Mouse (Mus musculus) heart, postnatal 0 days (tissue): ENCODE measurements around the gene Lkaaear1.

ENCODE experiments used
- CTCF ChIP-seq: IDR thresholded peaks from 2 replicates; pipeline ENCODE4 v1.5.1; 2016; ENCODE audit warnings: antibody characterized with exemption, control low read depth, low read depth
- EP300 ChIP-seq: IDR thresholded peaks from 2 replicates; pipeline ENCODE4 v1.6.1; 2016; ENCODE audit warnings: antibody characterized with exemption, low read depth

GRCm38 (mm10) chr2:181698241-181698640 lies at the start of gene Lkaaear1:
- TF ChIP-seq CTCF: no peak
- no peak for TF ChIP-seq EP300
